In genomic region chr2:114237639-114238038, GRCm38 (mm10) we compare ENCODE assay signal across 22 mouse cellular contexts. TPM values are rescaled to one million over a fixed set of nuclear protein-coding genes. Genes with fewer than 3 reads are reported as not detected.
A peak's percentile ranks its signal among the peaks of the same experiment; 100 is the strongest.
DNase-seq lines count a peak whose midpoint lies in the region; ATAC-seq lines count a peak whose summit lies in the region.
"Had no signal": no experiment of that assay in that cellular context is flagged by ENCODE, and none has a peak within 500 bp of the region (broad histone marks: within the 10 kb centered on the region; RNA-seq: fewer than 3 reads in every experiment).

No protein-coding gene starts in this region.

- WGBS in heart, embryonic 11.5 days (ENCODE audit: insufficient replicate concordance): 7% methylated on average over 4 of the region's 4 CpGs
- 6% methylated on average over 4 of the region's 4 CpGs for WGBS in limb, embryonic 11.5 days
- WGBS in limb, embryonic 10.5 days: 3% methylated on average over 4 of the region's 4 CpGs

- H3K9ac ChIP-seq in heart, embryonic 11.5 days (ENCODE audit: low read depth, low read length): no peak overlapping the region
- no peak overlapping the region for H3K9ac ChIP-seq in limb, embryonic 11.5 days (ENCODE audit: low read length)
- H3K9ac ChIP-seq: embryonic facial prominence, embryonic 15.5 days; intestine, embryonic 15.5 days had no signal

- no peaks in the 10 kb centered on the region for H3K27me3 ChIP-seq in heart, embryonic 11.5 days (ENCODE audit: control insufficient read depth, insufficient read depth, low read length)
- no peaks in the 10 kb centered on the region for H3K27me3 ChIP-seq in limb, embryonic 11.5 days (ENCODE audit: control insufficient read depth, insufficient read depth, low read length)
- H3K27me3 ChIP-seq in limb, embryonic 10.5 days (ENCODE audit: low read depth, poor library complexity, severe bottlenecking): no peaks in the 10 kb centered on the region; the same call in 1 of the 2 replicates
- H3K27me3 ChIP-seq: embryonic facial prominence, embryonic 15.5 days; intestine, embryonic 15.5 days had no signal

- no peak for DNase-seq in heart, adult 18-20 months
- DNase-seq in limb, embryonic 11.5 days (ENCODE audit: low spot score): peak; percentile 37
- DNase-seq in limb, embryonic 10.5 days (ENCODE audit: low spot score): no peak
- peak; percentile 10 for DNase-seq in hindlimb bud, embryonic 11.5 days (ENCODE audit: extremely low spot score, low read depth, low spot score)
- no peak for DNase-seq in right cerebral cortex, postnatal 14 days
- no peak for DNase-seq in left cerebral cortex, adult 9 months (ENCODE audit: low spot score in 2 of 2)
- DNase-seq: adrenal gland, adult 2 months; adrenal gland, postnatal 36 days; B cell, adult 2 months; cerebellum, adult 2 months; cerebellum, postnatal 10 days; gastrocnemius, postnatal 36 days; heart, adult 11 months; kidney, adult 18-20 months had no signal

- no peak overlapping the region for H3K4me3 ChIP-seq in heart, embryonic 11.5 days (ENCODE audit: low read depth, low read length)
- no peak overlapping the region for H3K4me3 ChIP-seq in limb, embryonic 11.5 days (ENCODE audit: low read depth, low read length)
- no peak overlapping the region for H3K4me3 ChIP-seq in limb, embryonic 10.5 days
- H3K4me3 ChIP-seq: embryonic facial prominence, embryonic 15.5 days; erythroblast, embryonic 14.5 days; forebrain, embryonic 10.5 days; intestine, embryonic 15.5 days had no signal

- H3K9me3 ChIP-seq in heart, embryonic 11.5 days (replicated peaks; ENCODE audit: control insufficient read depth, low read length): no peaks in the 10 kb centered on the region
- no peaks in the 10 kb centered on the region for H3K9me3 ChIP-seq in limb, embryonic 11.5 days (ENCODE audit: control insufficient read depth, low read length)
- no peaks in the 10 kb centered on the region for H3K9me3 ChIP-seq in limb, embryonic 10.5 days (replicated peaks)
- H3K9me3 ChIP-seq: embryonic facial prominence, embryonic 15.5 days; forebrain, embryonic 10.5 days; intestine, embryonic 15.5 days had no signal

- peak overlapping the region; percentile 31 for H3K4me2 ChIP-seq in heart, embryonic 11.5 days
- no peak overlapping the region for H3K4me2 ChIP-seq in limb, embryonic 11.5 days (ENCODE audit: low read depth, severe bottlenecking)
- H3K4me2 ChIP-seq: embryonic facial prominence, embryonic 15.5 days; intestine, embryonic 15.5 days had no signal

- no peak overlapping the region for H3K27ac ChIP-seq in heart, embryonic 11.5 days (ENCODE audit: low read depth, low read length)
- 0 out of 2 replicates have a peak overlapping the region, but pooled peaks have one; percentile 4 for H3K27ac ChIP-seq in limb, embryonic 11.5 days (replicated peaks; ENCODE audit: low read depth, low read length)
- no peak overlapping the region for H3K27ac ChIP-seq in limb, embryonic 10.5 days
- H3K27ac ChIP-seq: embryonic facial prominence, embryonic 15.5 days; forebrain, embryonic 10.5 days; intestine, embryonic 15.5 days had no signal

- H3K36me3 ChIP-seq in heart, embryonic 11.5 days (ENCODE audit: control insufficient read depth, insufficient read depth, low read length): no peaks in the 10 kb centered on the region
- no peaks in the 10 kb centered on the region for H3K36me3 ChIP-seq in limb, embryonic 11.5 days (ENCODE audit: control insufficient read depth, insufficient read depth, low read length)
- H3K36me3 ChIP-seq in limb, embryonic 10.5 days: no peaks in the 10 kb centered on the region
- H3K36me3 ChIP-seq: embryonic facial prominence, embryonic 15.5 days; forebrain, embryonic 10.5 days; intestine, embryonic 15.5 days had no signal

- no peaks in the 10 kb centered on the region for H3K4me1 ChIP-seq in heart, embryonic 11.5 days (ENCODE audit: control insufficient read depth, insufficient read depth, low read length)
- H3K4me1 ChIP-seq in limb, embryonic 11.5 days (ENCODE audit: control insufficient read depth, insufficient read depth, low read length): no peaks in the 10 kb centered on the region
- peaks cover 9% of the 10 kb centered on the region; the same call in 1 of the 2 replicates for H3K4me1 ChIP-seq in limb, embryonic 10.5 days
- H3K4me1 ChIP-seq: embryonic facial prominence, embryonic 15.5 days; intestine, embryonic 15.5 days had no signal

- no peak for ATAC-seq in heart, embryonic 11.5 days (replicated peaks; ENCODE audit: insufficient number of reproducible peaks, low FRiP score, low TSS enrichment)
- ATAC-seq in limb, embryonic 11.5 days (ENCODE audit: insufficient number of reproducible peaks, low FRiP score, low TSS enrichment, low read depth): peak; percentile 47; the same call in 1 of the 2 replicates
- ATAC-seq: CD4-positive, CD25-positive, alpha-beta regulatory T cell, adult 4 months; forebrain, embryonic 14.5 days; hindbrain, embryonic 16.5 days; intestine, embryonic 15.5 days had no signal

RNA-seq across cellular contexts. Expression of gene Zfp770, which starts 36.4 kb away (rescaled TPM):
- 4.5 and 5.5 TPM in 2 replicates for polyA plus RNA-seq in heart, embryonic 11.5 days (2014; fragmentation: Nextera tagmentation; extraction: Ambion mirVana)
- 10 to 100 TPM; 16.6 to 20.0 TPM for total RNA-seq in heart, adult 18-20 months (2021)
- 4.8 and 5.3 TPM in 2 replicates for polyA plus RNA-seq in limb, embryonic 11.5 days (2014; fragmentation: Nextera tagmentation; extraction: Ambion mirVana)
- 2.9 and 3.0 TPM in 2 replicates for polyA plus RNA-seq in limb, embryonic 10.5 days (2016; fragmentation: Nextera tagmentation; extraction: Ambion mirVana)

RNA-seq across cellular contexts. Expression of gene Aqr, which starts 50.8 kb away (rescaled TPM):
- 34.9 and 38.8 TPM in 2 replicates for polyA plus RNA-seq in heart, embryonic 11.5 days (2014; fragmentation: Nextera tagmentation; extraction: Ambion mirVana)
- 10 to 100 TPM; 17.2 to 20.5 TPM for total RNA-seq in heart, adult 18-20 months (2021)
- 66.4 and 67.9 TPM in 2 replicates for polyA plus RNA-seq in limb, embryonic 11.5 days (2014; fragmentation: Nextera tagmentation; extraction: Ambion mirVana)
- polyA plus RNA-seq in limb, embryonic 10.5 days (2016; fragmentation: Nextera tagmentation; extraction: Ambion mirVana): 47.9 and 49.1 TPM in 2 replicates

Comparison
In these comparisons a context has a peak if more than half of its experiments do, and no peak if none do; other contexts are left out.
1. DNase-seq: peak in limb, embryonic 11.5 days (single experiment) and hindlimb bud, embryonic 11.5 days (single experiment); none in heart, adult 18-20 months (0 of 2), limb, embryonic 10.5 days (single experiment), right cerebral cortex, postnatal 14 days (single experiment) and left cerebral cortex, adult 9 months (0 of 2).